Mouse (Mus musculus): Measurements from ENCODE around the gene Ube2e3.
A peak's percentile ranks its signal among the peaks of the same experiment; 100 is the strongest.

Ube2e3 gene

GRCm38 (mm10) chr2:78867726-78868510, at the start of gene Ube2e3:
Ube2e3 (plus strand) TSS chr2:78868124.
- DNase-seq = no peak

- no peak for DNase-seq
Measured at GRCm38 (mm10) chr2:78829887-78830286, 38.0 kb upstream of the Ube2e3 start.

- DNase-seq = no peak
Measured at GRCm38 (mm10) chr2:78841494-78842224, 26.3 kb upstream of the Ube2e3 start.

- no peak for DNase-seq
Measured at GRCm38 (mm10) chr2:78844365-78844764, 23.6 kb upstream of the Ube2e3 start.

GRCm38 (mm10) chr2:78845274-78845673, 22.6 kb upstream of the Ube2e3 start:
- no peak for DNase-seq

- no peak for DNase-seq
Measured at GRCm38 (mm10) chr2:78845717-78846116, 22.2 kb upstream of the Ube2e3 start.

- no peak for DNase-seq
Measured at GRCm38 (mm10) chr2:78854315-78854714, 13.6 kb upstream of the Ube2e3 start.

- no peak for DNase-seq
Measured at GRCm38 (mm10) chr2:78858628-78859027, 9.3 kb upstream of the Ube2e3 start.

GRCm38 (mm10) chr2:78859266-78860087, 8.4 kb upstream of the Ube2e3 start:
- no peak for DNase-seq

GRCm38 (mm10) chr2:78860088-78860372, 7.9 kb upstream of the Ube2e3 start:
- DNase-seq = no peak

- no peak for DNase-seq
Measured at GRCm38 (mm10) chr2:78864116-78864515, 3.8 kb upstream of the Ube2e3 start.

GRCm38 (mm10) chr2:78864866-78865265, 3.1 kb upstream of the Ube2e3 start:
- DNase-seq = no peak

- peak; percentile 93 for DNase-seq
Measured at GRCm38 (mm10) chr2:78868511-78868854, 559 bp downstream of the Ube2e3 start.

GRCm38 (mm10) chr2:78868951-78869720, 1.2 kb downstream of the Ube2e3 start:
- peak; percentile 95 for DNase-seq

- DNase-seq = no peak
Measured at GRCm38 (mm10) chr2:78869721-78870442, 2.0 kb downstream of the Ube2e3 start.

- DNase-seq = peak; percentile 32
Measured at GRCm38 (mm10) chr2:78870443-78871025, 2.6 kb downstream of the Ube2e3 start.

GRCm38 (mm10) chr2:78871971-78872860, 4.3 kb downstream of the Ube2e3 start:
- DNase-seq = peak; percentile 66

GRCm38 (mm10) chr2:78873946-78874345, 6.0 kb downstream of the Ube2e3 start:
- DNase-seq = no peak

- DNase-seq = no peak
Measured at GRCm38 (mm10) chr2:78876002-78876401, 8.1 kb downstream of the Ube2e3 start.

- no peak for DNase-seq
Measured at GRCm38 (mm10) chr2:78882068-78882467, 14.1 kb downstream of the Ube2e3 start.
